Mouse (Mus musculus) adrenal gland, postnatal 36 days (tissue): Measurements from ENCODE around the gene Spon1. TPM values are rescaled to one million over a fixed set of nuclear protein-coding genes. Genes with fewer than 3 reads are reported as not detected.

Experiments
- DNase-seq, 2 experiments: peaks; one replicate each; pipeline ENCODE4 v3.0.0; 2021; ENCODE audit warnings: mixed read lengths in 1 of 2
- total RNA-seq, 2 experiments: library from RNA; stranded (reverse); gene quantifications; 2 replicates each; pipeline ENCODE4 v1.2.3; 2021

The Spon1 gene
- total RNA-seq, 2 experiments from 2014 or later = 9.7 to 12.4 TPM

GRCm38 (mm10) chr7:114006456-114006855 lies 240.7 kb downstream of the Spon1 start:
- DNase-seq = peak in 1 of 2 experiments; percentile 19

GRCm38 (mm10) chr7:114007565-114007964 lies 241.8 kb downstream of the Spon1 start:
- DNase-seq = peak; percentile 40 to 57

GRCm38 (mm10) chr7:114011726-114012443 lies 246.1 kb downstream of the Spon1 start:
- DNase-seq = no peak

- peak in 1 of 2 experiments; percentile 24 for DNase-seq
Measured at GRCm38 (mm10) chr7:114016001-114016949, 250.5 kb downstream of the Spon1 start.

GRCm38 (mm10) chr7:114018861-114019260 lies 253.1 kb downstream of the Spon1 start:
- DNase-seq = no peak

- DNase-seq = no peak
Measured at GRCm38 (mm10) chr7:114020057-114020703, 254.4 kb downstream of the Spon1 start.

GRCm38 (mm10) chr7:114020704-114021093 lies 254.9 kb downstream of the Spon1 start:
- peak; percentile 76 to 79 for DNase-seq

GRCm38 (mm10) chr7:114026923-114027322 lies 261.1 kb downstream of the Spon1 start:
- DNase-seq = no peak

- no peak for DNase-seq
Measured at GRCm38 (mm10) chr7:114027406-114027805, 261.6 kb downstream of the Spon1 start.

- DNase-seq = no peak
Measured at GRCm38 (mm10) chr7:114028828-114029227, 263.0 kb downstream of the Spon1 start.

GRCm38 (mm10) chr7:114029596-114029995 lies 263.8 kb downstream of the Spon1 start:
- DNase-seq = peak; percentile 87 to 88

- no peak for DNase-seq
Measured at GRCm38 (mm10) chr7:114037237-114037636, 271.4 kb downstream of the Spon1 start.

- DNase-seq = no peak
Measured at GRCm38 (mm10) chr7:114041349-114041748, 275.6 kb downstream of the Spon1 start.

GRCm38 (mm10) chr7:114042973-114043928 lies 277.5 kb downstream of the Spon1 start:
- DNase-seq = no peak

- no peak for DNase-seq
Measured at GRCm38 (mm10) chr7:114043929-114044549, 278.2 kb downstream of the Spon1 start.

GRCm38 (mm10) chr7:114045814-114046213 lies 280.0 kb downstream of the Spon1 start:
- DNase-seq = no peak

- DNase-seq = no peak
Measured at GRCm38 (mm10) chr7:114053720-114054119, 287.9 kb downstream of the Spon1 start.

- no peak for DNase-seq
Measured at GRCm38 (mm10) chr7:114058166-114058565, 292.4 kb downstream of the Spon1 start.

GRCm38 (mm10) chr7:114058927-114059441 lies 293.2 kb downstream of the Spon1 start:
- no peak for DNase-seq

GRCm38 (mm10) chr7:114060445-114060844 lies 294.6 kb downstream of the Spon1 start:
- DNase-seq = no peak

- DNase-seq = peak; percentile 53 to 60
Measured at GRCm38 (mm10) chr7:114062451-114062850, 296.7 kb downstream of the Spon1 start.
